Mouse (Mus musculus): ENCODE measurements at regions not wholly inside any gene's neighbourhood (a gene's known extent, or its start where the extent isn't known, plus 50 kb on each side); places are given as distances from the start of the nearest gene placed in this dataset.

GRCm38 (mm10) chr14:29784506-29784905 is 62.8 kb upstream of the Cacna2d3 start:
- H3K4me1 ChIP-seq = no peaks in the 10 kb centered on the region
- H3K4me3 ChIP-seq (replicated peaks) = no peak overlapping the region
- H3K27me3 ChIP-seq (replicated peaks) = no peaks in the 10 kb centered on the region
- no peak overlapping the region for H3K4me2 ChIP-seq
- ATAC-seq (ENCODE audit: low FRiP score) = no peak
- H3K9me3 ChIP-seq (replicated peaks) = no peaks in the 10 kb centered on the region
- no peak overlapping the region for H3K9ac ChIP-seq (replicated peaks)
- no peaks in the 10 kb centered on the region for H3K36me3 ChIP-seq
- WGBS = 60% methylated on average over 2 of the region's 2 CpGs
- no peak overlapping the region for H3K27ac ChIP-seq (replicated peaks)

GRCm38 (mm10) chr14:29786431-29786830 is 64.8 kb upstream of the Cacna2d3 start:
- Histone ChIP-seq H3K27ac (replicated peaks) (no peak overlapping the region), H3K4me2 (no peak overlapping the region), H3K36me3 (no peaks in the 10 kb centered on the region), H3K9ac (replicated peaks) (no peak overlapping the region), H3K9me3 (replicated peaks) (no peaks in the 10 kb centered on the region), H3K4me1 (no peaks in the 10 kb centered on the region), H3K4me3 (replicated peaks) (no peak overlapping the region), H3K27me3 (replicated peaks) (no peaks in the 10 kb centered on the region)
- no peak for ATAC-seq (ENCODE audit: low FRiP score)
- 84% methylated on average over 3 of the region's 3 CpGs for WGBS

GRCm38 (mm10) chr14:29787796-29788195 is 66.1 kb upstream of the Cacna2d3 start:
- no peak overlapping the region for H3K27ac ChIP-seq (replicated peaks)
- no peak overlapping the region for H3K4me2 ChIP-seq
- no peak overlapping the region for H3K4me3 ChIP-seq (replicated peaks)
- no peak overlapping the region for H3K9ac ChIP-seq (replicated peaks)
- H3K4me1 ChIP-seq = no peaks in the 10 kb centered on the region
- 79% methylated on average over 7 of the region's 7 CpGs for WGBS
- no peaks in the 10 kb centered on the region for H3K27me3 ChIP-seq (replicated peaks)
- H3K9me3 ChIP-seq (replicated peaks) = no peaks in the 10 kb centered on the region
- ATAC-seq (ENCODE audit: low FRiP score) = no peak
- no peaks in the 10 kb centered on the region for H3K36me3 ChIP-seq

- H3K27ac ChIP-seq (replicated peaks) = no peak overlapping the region
- no peaks in the 10 kb centered on the region for H3K9me3 ChIP-seq (replicated peaks)
- H3K4me1 ChIP-seq = no peaks in the 10 kb centered on the region
- no peak overlapping the region for H3K4me2 ChIP-seq
- WGBS = 83% methylated on average over 7 of the region's 7 CpGs
- no peak for ATAC-seq (ENCODE audit: low FRiP score)
- no peaks in the 10 kb centered on the region for H3K36me3 ChIP-seq
- no peaks in the 10 kb centered on the region for H3K27me3 ChIP-seq (replicated peaks)
- no peak overlapping the region for H3K9ac ChIP-seq (replicated peaks)
- no peak overlapping the region for H3K4me3 ChIP-seq (replicated peaks)
Observed at GRCm38 (mm10) chr14:29788351-29788750, 66.7 kb upstream of the Cacna2d3 start.

- ATAC-seq (ENCODE audit: low FRiP score) = no peak
- Histone ChIP-seq H3K4me1 (peaks cover 7% of the 10 kb centered on the region), H3K27me3 (replicated peaks) (no peaks in the 10 kb centered on the region), H3K9me3 (replicated peaks) (no peaks in the 10 kb centered on the region), H3K36me3 (no peaks in the 10 kb centered on the region), H3K9ac (replicated peaks) (no peak overlapping the region), H3K4me2 (no peak overlapping the region), H3K4me3 (replicated peaks) (no peak overlapping the region), H3K27ac (replicated peaks) (no peak overlapping the region)
- WGBS = 17% methylated on average over 2 of the region's 2 CpGs
Observed at GRCm38 (mm10) chr14:29795325-29795724, 73.7 kb upstream of the Cacna2d3 start.

- 64% methylated on average over 7 of the region's 7 CpGs for WGBS
- Histone ChIP-seq H3K4me1 (peaks cover 7% of the 10 kb centered on the region), H3K9ac (replicated peaks) (no peak overlapping the region), H3K9me3 (replicated peaks) (no peaks in the 10 kb centered on the region), H3K27me3 (replicated peaks) (no peaks in the 10 kb centered on the region), H3K4me3 (replicated peaks) (no peak overlapping the region), H3K36me3 (no peaks in the 10 kb centered on the region), H3K27ac (replicated peaks) (no peak overlapping the region), H3K4me2 (no peak overlapping the region)
- ATAC-seq (ENCODE audit: low FRiP score) = no peak
Observed at GRCm38 (mm10) chr14:29796396-29796795, 74.7 kb upstream of the Cacna2d3 start.

- Histone ChIP-seq H3K4me3 (replicated peaks) (no peak overlapping the region), H3K9ac (replicated peaks) (no peak overlapping the region), H3K27ac (replicated peaks) (no peak overlapping the region), H3K4me2 (no peak overlapping the region), H3K27me3 (replicated peaks) (no peaks in the 10 kb centered on the region), H3K9me3 (replicated peaks) (no peaks in the 10 kb centered on the region), H3K36me3 (no peaks in the 10 kb centered on the region), H3K4me1 (peaks cover 7% of the 10 kb centered on the region)
- 44% methylated on average over 13 of the region's 13 CpGs for WGBS
- ATAC-seq (ENCODE audit: low FRiP score) = no peak
Observed at GRCm38 (mm10) chr14:29799852-29800251, 78.2 kb upstream of the Cacna2d3 start.

- no peaks in the 10 kb centered on the region for H3K27me3 ChIP-seq (replicated peaks)
- no peaks in the 10 kb centered on the region for H3K36me3 ChIP-seq
- no peak overlapping the region for H3K27ac ChIP-seq (replicated peaks)
- 90% methylated on average over 6 of the region's 6 CpGs for WGBS
- no peak overlapping the region for H3K4me2 ChIP-seq
- H3K4me3 ChIP-seq (replicated peaks) = no peak overlapping the region
- H3K9ac ChIP-seq (replicated peaks) = no peak overlapping the region
- H3K9me3 ChIP-seq (replicated peaks) = no peaks in the 10 kb centered on the region
- no peak for ATAC-seq (ENCODE audit: low FRiP score)
- no peaks in the 10 kb centered on the region for H3K4me1 ChIP-seq
Observed at GRCm38 (mm10) chr14:29805234-29805633, 83.6 kb upstream of the Cacna2d3 start.

GRCm38 (mm10) chr14:29807881-29808280 is 86.2 kb upstream of the Cacna2d3 start:
- H3K27ac ChIP-seq (replicated peaks) = no peak overlapping the region
- no peaks in the 10 kb centered on the region for H3K9me3 ChIP-seq (replicated peaks)
- no peaks in the 10 kb centered on the region for H3K27me3 ChIP-seq (replicated peaks)
- no peak for ATAC-seq (ENCODE audit: low FRiP score)
- H3K4me3 ChIP-seq (replicated peaks) = no peak overlapping the region
- H3K36me3 ChIP-seq = no peaks in the 10 kb centered on the region
- H3K9ac ChIP-seq (replicated peaks) = no peak overlapping the region
- H3K4me2 ChIP-seq = no peak overlapping the region; the same call in 1 of the 2 replicates
- H3K4me1 ChIP-seq = no peaks in the 10 kb centered on the region
- WGBS = 32% methylated on average over 9 of the region's 9 CpGs

GRCm38 (mm10) chr14:29814626-29815025 is 93.0 kb upstream of the Cacna2d3 start:
- Histone ChIP-seq H3K4me3 (replicated peaks) (no peak overlapping the region), H3K4me1 (no peaks in the 10 kb centered on the region), H3K9ac (replicated peaks) (no peak overlapping the region), H3K36me3 (no peaks in the 10 kb centered on the region), H3K27ac (replicated peaks) (no peak overlapping the region), H3K27me3 (replicated peaks) (no peaks in the 10 kb centered on the region), H3K9me3 (replicated peaks) (no peaks in the 10 kb centered on the region), H3K4me2 (no peak overlapping the region)
- 90% methylated on average over 4 of the region's 4 CpGs for WGBS
- ATAC-seq (ENCODE audit: low FRiP score) = no peak

GRCm38 (mm10) chr14:29817548-29817947 is 95.9 kb upstream of the Cacna2d3 start:
- H3K4me3 ChIP-seq (replicated peaks) = no peak overlapping the region
- no peak for ATAC-seq (ENCODE audit: low FRiP score)
- no peak overlapping the region for H3K4me2 ChIP-seq
- WGBS = 78% methylated on average over 4 of the region's 4 CpGs
- H3K9ac ChIP-seq (replicated peaks) = no peak overlapping the region
- no peaks in the 10 kb centered on the region for H3K27me3 ChIP-seq (replicated peaks)
- no peaks in the 10 kb centered on the region for H3K4me1 ChIP-seq
- H3K27ac ChIP-seq (replicated peaks) = no peak overlapping the region
- H3K36me3 ChIP-seq = no peaks in the 10 kb centered on the region
- no peaks in the 10 kb centered on the region for H3K9me3 ChIP-seq (replicated peaks)

GRCm38 (mm10) chr14:29818251-29818650 is 96.6 kb upstream of the Cacna2d3 start:
- Histone ChIP-seq H3K27ac (replicated peaks) (no peak overlapping the region), H3K9ac (replicated peaks) (no peak overlapping the region), H3K4me1 (no peaks in the 10 kb centered on the region), H3K4me2 (no peak overlapping the region), H3K36me3 (no peaks in the 10 kb centered on the region), H3K27me3 (replicated peaks) (no peaks in the 10 kb centered on the region), H3K9me3 (replicated peaks) (no peaks in the 10 kb centered on the region), H3K4me3 (replicated peaks) (no peak overlapping the region)
- no peak for ATAC-seq (ENCODE audit: low FRiP score)
- WGBS = 91% methylated on average over 7 of the region's 7 CpGs

- no peaks in the 10 kb centered on the region for H3K27me3 ChIP-seq (replicated peaks)
- no peak overlapping the region for H3K4me3 ChIP-seq (replicated peaks)
- H3K4me1 ChIP-seq = no peaks in the 10 kb centered on the region
- no peak for ATAC-seq (ENCODE audit: low FRiP score)
- no peak overlapping the region for H3K27ac ChIP-seq (replicated peaks)
- 87% methylated on average over 2 of the region's 2 CpGs for WGBS
- no peaks in the 10 kb centered on the region for H3K36me3 ChIP-seq
- no peak overlapping the region for H3K4me2 ChIP-seq
- no peak overlapping the region for H3K9ac ChIP-seq (replicated peaks)
- H3K9me3 ChIP-seq (replicated peaks) = no peaks in the 10 kb centered on the region
Observed at GRCm38 (mm10) chr14:29818751-29819150, 97.1 kb upstream of the Cacna2d3 start.

Data from neural tube, embryonic 15.5 days (tissue).